Mouse (Mus musculus): ENCODE measurements at regions not wholly inside any gene's neighbourhood (a gene's known extent, or its start where the extent isn't known, plus 50 kb on each side); places are given as distances from the start of the nearest gene placed in this dataset.

GRCm38 (mm10) chr8:18536059-18536458 is 442.0 kb downstream of the Defb40 start:
- 81% methylated on average over 2 of the region's 2 CpGs for WGBS
- Histone ChIP-seq H3K9ac (ENCODE audit: low read length) (no peak overlapping the region), H3K9me3 (ENCODE audit: control insufficient read depth, low read length) (no peaks in the 10 kb centered on the region), H3K4me3 (ENCODE audit: low read depth, low read length) (no peak overlapping the region), H3K4me1 (ENCODE audit: control insufficient read depth, insufficient read depth, low read length) (no peaks in the 10 kb centered on the region), H3K36me3 (ENCODE audit: control insufficient read depth, insufficient read depth, low read length) (no peaks in the 10 kb centered on the region), H3K27ac (replicated peaks; ENCODE audit: low read depth, low read length) (no peak overlapping the region), H3K27me3 (ENCODE audit: control insufficient read depth, insufficient read depth, low read length) (no peaks in the 10 kb centered on the region), H3K4me2 (ENCODE audit: low read depth, severe bottlenecking) (no peak overlapping the region)
- ATAC-seq (ENCODE audit: insufficient number of reproducible peaks, low FRiP score, low TSS enrichment, low read depth), result no peak
- no peak for DNase-seq (ENCODE audit: low spot score)

- H3K27ac ChIP-seq (replicated peaks; ENCODE audit: low read depth, low read length), result no peak overlapping the region
- no peaks in the 10 kb centered on the region for H3K36me3 ChIP-seq (ENCODE audit: control insufficient read depth, insufficient read depth, low read length)
- no peaks in the 10 kb centered on the region for H3K27me3 ChIP-seq (ENCODE audit: control insufficient read depth, insufficient read depth, low read length)
- H3K4me3 ChIP-seq (ENCODE audit: low read depth, low read length), result no peak overlapping the region
- no peak overlapping the region for H3K9ac ChIP-seq (ENCODE audit: low read length)
- no peak for ATAC-seq (ENCODE audit: insufficient number of reproducible peaks, low FRiP score, low TSS enrichment, low read depth)
- no peaks in the 10 kb centered on the region for H3K9me3 ChIP-seq (ENCODE audit: control insufficient read depth, low read length)
- no peak overlapping the region for H3K4me2 ChIP-seq (ENCODE audit: low read depth, severe bottlenecking)
- no peak for DNase-seq (ENCODE audit: low spot score)
- WGBS, result 87% methylated on average over 6 of the region's 6 CpGs
- H3K4me1 ChIP-seq (ENCODE audit: control insufficient read depth, insufficient read depth, low read length), result no peaks in the 10 kb centered on the region
Observed at GRCm38 (mm10) chr8:18528120-18528519, 449.9 kb downstream of the Defb40 start.

GRCm38 (mm10) chr8:18512409-18512808 is 465.6 kb downstream of the Defb40 start:
- Histone ChIP-seq H3K4me2 (ENCODE audit: low read depth, severe bottlenecking) (no peak overlapping the region), H3K9me3 (ENCODE audit: control insufficient read depth, low read length) (no peaks in the 10 kb centered on the region), H3K9ac (ENCODE audit: low read length) (no peak overlapping the region), H3K4me3 (ENCODE audit: low read depth, low read length) (no peak overlapping the region), H3K4me1 (ENCODE audit: control insufficient read depth, insufficient read depth, low read length) (no peaks in the 10 kb centered on the region), H3K36me3 (ENCODE audit: control insufficient read depth, insufficient read depth, low read length) (no peaks in the 10 kb centered on the region), H3K27me3 (ENCODE audit: control insufficient read depth, insufficient read depth, low read length) (no peaks in the 10 kb centered on the region), H3K27ac (replicated peaks; ENCODE audit: low read depth, low read length) (no peak overlapping the region)
- 55% methylated on average over 2 of the region's 2 CpGs for WGBS
- DNase-seq (ENCODE audit: low spot score) (no peak), ATAC-seq (ENCODE audit: insufficient number of reproducible peaks, low FRiP score, low TSS enrichment, low read depth) (no peak)

GRCm38 (mm10) chr8:18506158-18507022 is 471.7 kb downstream of the Defb40 start:
- Histone ChIP-seq H3K36me3 (ENCODE audit: control insufficient read depth, insufficient read depth, low read length) (no peaks in the 10 kb centered on the region), H3K9ac (ENCODE audit: low read length) (no peak overlapping the region), H3K9me3 (ENCODE audit: control insufficient read depth, low read length) (no peaks in the 10 kb centered on the region), H3K4me1 (ENCODE audit: control insufficient read depth, insufficient read depth, low read length) (no peaks in the 10 kb centered on the region), H3K27me3 (ENCODE audit: control insufficient read depth, insufficient read depth, low read length) (no peaks in the 10 kb centered on the region), H3K4me3 (ENCODE audit: low read depth, low read length) (no peak overlapping the region), H3K4me2 (ENCODE audit: low read depth, severe bottlenecking) (no peak overlapping the region), H3K27ac (replicated peaks; ENCODE audit: low read depth, low read length) (no peak overlapping the region)
- ATAC-seq (ENCODE audit: insufficient number of reproducible peaks, low FRiP score, low TSS enrichment, low read depth) (no peak), DNase-seq (ENCODE audit: low spot score) (no peak)
- 86% methylated on average over 13 of the region's 13 CpGs for WGBS

GRCm38 (mm10) chr8:18490620-18491019 is 487.4 kb downstream of the Defb40 start:
- WGBS, result 82% methylated on average over 5 of the region's 5 CpGs

GRCm38 (mm10) chr8:18480081-18480480 is 498.0 kb downstream of the Defb40 start:
- Histone ChIP-seq H3K27ac (replicated peaks; ENCODE audit: low read depth, low read length) (no peak overlapping the region), H3K9ac (ENCODE audit: low read length) (no peak overlapping the region), H3K36me3 (ENCODE audit: control insufficient read depth, insufficient read depth, low read length) (no peaks in the 10 kb centered on the region), H3K4me3 (ENCODE audit: low read depth, low read length) (no peak overlapping the region), H3K4me1 (ENCODE audit: control insufficient read depth, insufficient read depth, low read length) (no peaks in the 10 kb centered on the region), H3K9me3 (ENCODE audit: control insufficient read depth, low read length) (no peaks in the 10 kb centered on the region), H3K27me3 (ENCODE audit: control insufficient read depth, insufficient read depth, low read length) (no peaks in the 10 kb centered on the region), H3K4me2 (ENCODE audit: low read depth, severe bottlenecking) (no peak overlapping the region)
- ATAC-seq (ENCODE audit: insufficient number of reproducible peaks, low FRiP score, low TSS enrichment, low read depth), result no peak
- no peak for DNase-seq (ENCODE audit: low spot score)
- 87% methylated on average over 3 of the region's 3 CpGs for WGBS

More at GRCm38 (mm10) chr8:18490620-18491019, 487.4 kb downstream of the Defb40 start:
- Histone ChIP-seq H3K4me2 (ENCODE audit: low read depth, severe bottlenecking) (no peak overlapping the region), H3K4me3 (ENCODE audit: low read depth, low read length) (no peak overlapping the region), H3K4me1 (ENCODE audit: control insufficient read depth, insufficient read depth, low read length) (no peaks in the 10 kb centered on the region), H3K9me3 (ENCODE audit: control insufficient read depth, low read length) (no peaks in the 10 kb centered on the region), H3K27ac (replicated peaks; ENCODE audit: low read depth, low read length) (no peak overlapping the region), H3K27me3 (ENCODE audit: control insufficient read depth, insufficient read depth, low read length) (no peaks in the 10 kb centered on the region), H3K36me3 (ENCODE audit: control insufficient read depth, insufficient read depth, low read length) (no peaks in the 10 kb centered on the region), H3K9ac (ENCODE audit: low read length) (no peak overlapping the region)
- ATAC-seq (ENCODE audit: insufficient number of reproducible peaks, low FRiP score, low TSS enrichment, low read depth) (no peak), DNase-seq (ENCODE audit: low spot score) (no peak)

- Histone ChIP-seq H3K36me3 (ENCODE audit: control insufficient read depth, insufficient read depth, low read length) (no peaks in the 10 kb centered on the region), H3K27ac (replicated peaks; ENCODE audit: low read depth, low read length) (no peak overlapping the region), H3K9me3 (ENCODE audit: control insufficient read depth, low read length) (no peaks in the 10 kb centered on the region), H3K4me1 (ENCODE audit: control insufficient read depth, insufficient read depth, low read length) (no peaks in the 10 kb centered on the region), H3K4me3 (ENCODE audit: low read depth, low read length) (no peak overlapping the region), H3K4me2 (ENCODE audit: low read depth, severe bottlenecking) (no peak overlapping the region), H3K27me3 (ENCODE audit: control insufficient read depth, insufficient read depth, low read length) (no peaks in the 10 kb centered on the region), H3K9ac (ENCODE audit: low read length) (no peak overlapping the region)
- no peak for DNase-seq (ENCODE audit: low spot score)
- 83% methylated on average over 4 of the region's 4 CpGs for WGBS
- ATAC-seq (ENCODE audit: insufficient number of reproducible peaks, low FRiP score, low TSS enrichment, low read depth), result no peak
Observed at GRCm38 (mm10) chr8:18478166-18478565, 499.9 kb downstream of the Defb40 start.

GRCm38 (mm10) chr8:18467511-18467910 is 510.5 kb downstream of the Defb40 start:
- Histone ChIP-seq H3K4me3 (ENCODE audit: low read depth, low read length) (no peak overlapping the region), H3K36me3 (ENCODE audit: control insufficient read depth, insufficient read depth, low read length) (no peaks in the 10 kb centered on the region), H3K27me3 (ENCODE audit: control insufficient read depth, insufficient read depth, low read length) (no peaks in the 10 kb centered on the region), H3K9me3 (ENCODE audit: control insufficient read depth, low read length) (no peaks in the 10 kb centered on the region), H3K4me2 (ENCODE audit: low read depth, severe bottlenecking) (no peak overlapping the region), H3K27ac (replicated peaks; ENCODE audit: low read depth, low read length) (no peak overlapping the region), H3K9ac (ENCODE audit: low read length) (no peak overlapping the region), H3K4me1 (ENCODE audit: control insufficient read depth, insufficient read depth, low read length) (no peaks in the 10 kb centered on the region)
- WGBS, result 88% methylated on average over 7 of the region's 7 CpGs
- ATAC-seq (ENCODE audit: insufficient number of reproducible peaks, low FRiP score, low TSS enrichment, low read depth) (no peak), DNase-seq (ENCODE audit: low spot score) (no peak)

GRCm38 (mm10) chr8:18460609-18461008 is 517.4 kb downstream of the Defb40 start:
- ATAC-seq (ENCODE audit: insufficient number of reproducible peaks, low FRiP score, low TSS enrichment, low read depth) (no peak), DNase-seq (ENCODE audit: low spot score) (no peak)
- H3K36me3 ChIP-seq (ENCODE audit: control insufficient read depth, insufficient read depth, low read length), result no peaks in the 10 kb centered on the region
- H3K9ac ChIP-seq (ENCODE audit: low read length), result no peak overlapping the region
- no peak overlapping the region for H3K4me3 ChIP-seq (ENCODE audit: low read depth, low read length)
- H3K4me2 ChIP-seq (ENCODE audit: low read depth, severe bottlenecking), result no peak overlapping the region
- no peak overlapping the region for H3K27ac ChIP-seq (replicated peaks; ENCODE audit: low read depth, low read length)
- no peaks in the 10 kb centered on the region for H3K4me1 ChIP-seq (ENCODE audit: control insufficient read depth, insufficient read depth, low read length)
- 76% methylated on average over 4 of the region's 4 CpGs for WGBS
- no peaks in the 10 kb centered on the region for H3K27me3 ChIP-seq (ENCODE audit: control insufficient read depth, insufficient read depth, low read length)
- H3K9me3 ChIP-seq (ENCODE audit: control insufficient read depth, low read length), result no peaks in the 10 kb centered on the region
